ENCODE assay signal across 19 mouse cellular contexts in the genomic region with DNA sequence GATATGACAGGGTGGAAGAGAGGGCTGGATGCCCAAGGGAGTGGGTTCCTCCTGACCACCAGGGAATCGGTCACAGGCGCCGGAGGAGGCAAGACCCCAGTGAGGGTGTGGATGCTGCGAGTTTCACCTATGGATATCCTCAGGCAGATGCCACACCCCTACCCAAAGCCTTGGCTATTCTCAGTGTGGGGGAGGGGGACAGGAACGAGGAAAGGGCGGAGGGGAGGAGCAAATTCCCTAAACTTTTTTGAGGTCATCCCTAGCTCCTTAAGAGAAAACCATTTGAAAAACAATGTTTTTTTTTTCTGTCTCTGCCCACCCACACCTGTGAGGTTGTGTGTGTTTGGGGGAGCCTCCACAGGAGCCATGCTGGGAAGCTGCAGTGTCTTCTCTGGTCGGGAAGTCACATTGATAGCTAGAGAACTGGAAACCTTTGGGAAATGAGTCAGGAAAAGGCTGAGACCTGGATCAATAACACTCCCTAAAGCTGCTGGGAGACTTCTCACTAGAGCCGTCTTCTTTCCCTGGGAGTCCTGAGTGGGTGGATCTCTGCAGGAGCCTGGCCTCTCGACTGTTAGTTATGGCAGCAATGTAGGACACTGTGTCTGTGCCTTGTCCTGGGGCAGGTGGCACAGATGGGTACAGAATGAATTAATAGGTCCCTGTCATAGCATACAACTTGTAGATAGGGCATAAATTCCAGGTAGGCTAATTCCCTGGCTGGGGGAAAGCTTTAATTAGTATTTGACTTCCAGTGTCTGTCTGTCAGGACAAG. TPM values are rescaled to one million over a fixed set of nuclear protein-coding genes. Genes with fewer than 3 reads are reported as not detected.
DNase-seq lines count a peak whose midpoint lies in the region; ATAC-seq and TF ChIP-seq lines count a peak whose summit lies in the region.
"Had no signal": no experiment of that assay in that cellular context is flagged by ENCODE, and none has a peak within 500 bp of the region (broad histone marks: within the 10 kb centered on the region; RNA-seq: fewer than 3 reads in every experiment).

No protein-coding gene starts in this region.

- H3K4me3 ChIP-seq in hindbrain, embryonic 13.5 days: no peak overlapping the region; the same call in 1 of the 2 replicates
- no peak overlapping the region for H3K4me3 ChIP-seq in hindbrain, postnatal 0 days (ENCODE audit: low read length)
- H3K4me3 ChIP-seq in cortical plate, adult 2 months (ENCODE audit: insufficient read depth, low read length): peak overlapping the region; percentile 61; the same call in 1 of the 2 replicates
- H3K4me3 ChIP-seq: intestine, embryonic 15.5 days; midbrain, embryonic 12.5 days had no signal

- no peaks in the 10 kb centered on the region for H3K9me3 ChIP-seq in hindbrain, embryonic 13.5 days
- no peaks in the 10 kb centered on the region for H3K9me3 ChIP-seq in hindbrain, postnatal 0 days (ENCODE audit: low read length)
- H3K9me3 ChIP-seq: intestine, embryonic 15.5 days; midbrain, embryonic 12.5 days had no signal

- DNase-seq in cerebellum, adult 11-12 months: peak; percentile 56
- DNase-seq in cerebellum, postnatal 4 days (ENCODE audit: low spot score in 2 of 2): no peak
- DNase-seq in hindbrain, postnatal 0 days (ENCODE audit: low spot score): no peak
- DNase-seq in ES-CJ7 (ENCODE audit: low read depth, low spot score): peak; percentile 69
- no peak for DNase-seq in right cerebral cortex, adult 18-20 months
- DNase-seq in spleen, postnatal 4 days (ENCODE audit: low spot score in 2 of 2): no peak
- DNase-seq: embryo, embryonic 11 days; forebrain, postnatal 0 days; gastrocnemius, postnatal 10 days; kidney, postnatal 14 days; lung, embryonic 14.5 days had no signal

- ATAC-seq in hindbrain, embryonic 13.5 days (ENCODE audit: low FRiP score): no peak
- no peak; the same call in 1 of the 2 replicates for ATAC-seq in hindbrain, postnatal 0 days
- ATAC-seq: forebrain, postnatal 0 days; intestine, embryonic 15.5 days had no signal

- no peak overlapping the region for H3K27ac ChIP-seq in hindbrain, embryonic 13.5 days
- H3K27ac ChIP-seq in hindbrain, postnatal 0 days: no peak overlapping the region
- H3K27ac ChIP-seq in cortical plate, adult 2 months (ENCODE audit: insufficient read depth, low read length): no peak overlapping the region
- H3K27ac ChIP-seq: macrophage; midbrain, embryonic 12.5 days had no signal

- no peak for TF ChIP-seq POLR2A in cortical plate, adult 2 months (IDR thresholded peaks at IDR 0.05; ENCODE audit: extremely low read depth, insufficient read depth, low read length)

- TF ChIP-seq CTCF in hindbrain, postnatal 0 days (IDR thresholded peaks at IDR 0.05; ENCODE audit: low read depth): no peak
- no peak for TF ChIP-seq CTCF in cortical plate, adult 2 months (IDR thresholded peaks at IDR 0.05; ENCODE audit: extremely low read depth, insufficient read depth, low read length)

- peaks cover 57% of the 10 kb centered on the region for H3K4me1 ChIP-seq in hindbrain, embryonic 13.5 days (replicated peaks)
- peaks cover 8% of the 10 kb centered on the region; the same call in 1 of the 2 replicates for H3K4me1 ChIP-seq in hindbrain, postnatal 0 days (ENCODE audit: insufficient read depth, low read length)
- peaks cover 19% of the 10 kb centered on the region for H3K4me1 ChIP-seq in cortical plate, adult 2 months (ENCODE audit: control insufficient read depth, insufficient read depth, low read length)

- H3K9ac ChIP-seq in hindbrain, embryonic 13.5 days: peak overlapping the region; percentile 51; the same call in 1 of the 2 replicates
- H3K9ac ChIP-seq in hindbrain, postnatal 0 days (replicated peaks; ENCODE audit: low read length): no peak overlapping the region
- H3K9ac ChIP-seq: forebrain, postnatal 0 days; intestine, embryonic 15.5 days; lung, embryonic 14.5 days; midbrain, embryonic 12.5 days had no signal

- peaks cover 8% of the 10 kb centered on the region; the same call in 1 of the 2 replicates for H3K27me3 ChIP-seq in hindbrain, embryonic 13.5 days
- no peaks in the 10 kb centered on the region for H3K27me3 ChIP-seq in hindbrain, postnatal 0 days (ENCODE audit: insufficient read depth, low read length)
- H3K27me3 ChIP-seq: intestine, embryonic 15.5 days had no signal

- H3K4me2 ChIP-seq in hindbrain, embryonic 13.5 days: peak overlapping the region; percentile 91
- H3K4me2 ChIP-seq in hindbrain, postnatal 0 days (ENCODE audit: low read depth, low read length): no peak overlapping the region
- H3K4me2 ChIP-seq: liver, embryonic 11.5 days; midbrain, embryonic 12.5 days had no signal

- 78% methylated on average over 9 of the region's 9 CpGs for WGBS in hindbrain, embryonic 13.5 days
- 63% methylated on average over 9 of the region's 9 CpGs for WGBS in hindbrain, postnatal 0 days

- peaks cover 31% of the 10 kb centered on the region for H3K36me3 ChIP-seq in hindbrain, embryonic 13.5 days
- no peaks in the 10 kb centered on the region for H3K36me3 ChIP-seq in hindbrain, postnatal 0 days (ENCODE audit: insufficient read depth, low read length)
- H3K36me3 ChIP-seq: intestine, embryonic 15.5 days; midbrain, embryonic 12.5 days had no signal

RNA-seq across cellular contexts. Expression of a gene that starts 2.8 kb away (rescaled TPM):
- 12.0 and 13.8 TPM in 2 replicates for polyA plus RNA-seq in hindbrain, embryonic 13.5 days (2015; fragmentation: Nextera tagmentation; extraction: Ambion mirVana)
- total RNA-seq in hindbrain, postnatal 0 days (2014; rRNA removed): 36.6 and 37.3 TPM in 2 replicates
- 10.7 and 11.3 TPM in 2 replicates for polyA plus RNA-seq in hindbrain, postnatal 0 days (2015; fragmentation: Nextera tagmentation; extraction: Ambion mirVana)
- polyA plus RNA-seq in cortical plate, adult 2 months (2012; rRNA removed): 43.7 and 49.2 TPM in 2 replicates

RNA-seq across cellular contexts. Expression of a gene that starts 12.1 kb away (rescaled TPM):
- polyA plus RNA-seq in hindbrain, embryonic 13.5 days (2015; fragmentation: Nextera tagmentation; extraction: Ambion mirVana): 3.5 and 4.3 TPM in 2 replicates
- total RNA-seq in hindbrain, postnatal 0 days (2014; rRNA removed): 3.8 and 4.2 TPM in 2 replicates
- polyA plus RNA-seq in hindbrain, postnatal 0 days (2015; fragmentation: Nextera tagmentation; extraction: Ambion mirVana): 3.1 and 3.3 TPM in 2 replicates
- polyA plus RNA-seq in cortical plate, adult 2 months (2012; rRNA removed): 15.0 and 16.9 TPM in 2 replicates

RNA-seq across cellular contexts. Expression of a gene that starts 21.8 kb away (rescaled TPM):
- 26.2 and 27.1 TPM in 2 replicates for polyA plus RNA-seq in hindbrain, embryonic 13.5 days (2015; fragmentation: Nextera tagmentation; extraction: Ambion mirVana)
- total RNA-seq in hindbrain, postnatal 0 days (2014; rRNA removed): 18.4 and 20.8 TPM in 2 replicates
- polyA plus RNA-seq in hindbrain, postnatal 0 days (2015; fragmentation: Nextera tagmentation; extraction: Ambion mirVana): 15.1 and 15.4 TPM in 2 replicates
- polyA plus RNA-seq in cortical plate, adult 2 months (2012; rRNA removed): 36.5 and 43.0 TPM in 2 replicates

RNA-seq across cellular contexts. Expression of a gene that starts 34.2 kb away (rescaled TPM):
- 3.0 and 3.5 TPM in 2 replicates for polyA plus RNA-seq in hindbrain, embryonic 13.5 days (2015; fragmentation: Nextera tagmentation; extraction: Ambion mirVana)
- 12.2 and 12.4 TPM in 2 replicates for total RNA-seq in hindbrain, postnatal 0 days (2014; rRNA removed)
- polyA plus RNA-seq in hindbrain, postnatal 0 days (2015; fragmentation: Nextera tagmentation; extraction: Ambion mirVana): 6.1 and 6.8 TPM in 2 replicates
- polyA plus RNA-seq in cortical plate, adult 2 months (2012; rRNA removed): 12.3 and 13.2 TPM in 2 replicates
- total RNA-seq: CH12.LX; heart, adult 8-10 months had no signal
- polyA plus RNA-seq: macrophage had no signal

RNA-seq across cellular contexts. Expression of a gene that starts 37.5 kb away (rescaled TPM):
- polyA plus RNA-seq in hindbrain, embryonic 13.5 days (2015; fragmentation: Nextera tagmentation; extraction: Ambion mirVana): 0.34 and 0.43 TPM in 2 replicates
- 1.5 and 1.9 TPM in 2 replicates for total RNA-seq in hindbrain, postnatal 0 days (2014; rRNA removed)
- 0.75 and 0.81 TPM in 2 replicates for polyA plus RNA-seq in hindbrain, postnatal 0 days (2015; fragmentation: Nextera tagmentation; extraction: Ambion mirVana)
- 2.1 and 2.7 TPM in 2 replicates for polyA plus RNA-seq in cortical plate, adult 2 months (2012; rRNA removed)
- total RNA-seq: CH12.LX had no signal

Comparison
In these comparisons a context has a peak if more than half of its experiments do, and no peak if none do; other contexts are left out.
1. DNase-seq: peak in cerebellum, adult 11-12 months (single experiment) and ES-CJ7 (single experiment); none in cerebellum, postnatal 4 days (0 of 2), hindbrain, postnatal 0 days (single experiment), right cerebral cortex, adult 18-20 months (single experiment) and spleen, postnatal 4 days (0 of 2).